Mouse (Mus musculus): ENCODE measurements at regions not wholly inside any gene's neighbourhood (a gene's known extent, or its start where the extent isn't known, plus 50 kb on each side); places are given as distances from the start of the nearest gene placed in this dataset.

DNA sequence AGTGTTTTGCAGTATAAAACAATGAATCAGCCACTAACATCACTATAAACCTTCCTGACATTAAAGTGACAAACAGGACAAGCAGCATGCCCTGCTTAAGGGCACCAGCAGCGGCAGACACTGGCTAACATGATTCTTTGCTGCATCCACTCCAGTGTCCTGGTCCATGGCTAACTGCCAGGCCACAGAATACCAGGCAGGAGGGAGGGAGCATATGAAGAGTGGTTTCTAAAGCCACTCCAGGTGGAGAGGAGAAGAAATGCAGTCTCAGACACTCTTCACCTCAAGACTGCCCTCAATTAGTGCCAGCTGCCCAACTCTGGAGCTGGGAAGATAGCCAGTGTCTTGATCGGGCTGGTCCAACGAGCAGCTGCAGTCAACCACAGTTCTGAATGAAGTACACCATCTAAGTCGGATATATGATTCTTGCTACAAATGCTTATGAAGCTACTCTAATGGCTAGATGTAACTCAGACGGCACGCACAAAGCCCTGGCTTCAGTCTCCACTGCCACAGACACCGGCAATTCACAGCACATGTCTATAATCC is 60.8 kb upstream of the Cnep1r1 start:
- TF ChIP-seq CTCF (IDR thresholded peaks at IDR 0.05; ENCODE audit: low read depth, low read length) (no peak), POLR2A (IDR thresholded peaks at IDR 0.05; ENCODE audit: extremely low read depth, insufficient read depth, low read length) (no peak)

Measured in liver, adult 2 months (tissue).